ENCODE assay signal across 25 mouse cellular contexts in genomic region chr11:5495906-5496305, GRCm38 (mm10). TPM values are rescaled to one million over a fixed set of nuclear protein-coding genes. Genes with fewer than 3 reads are reported as not detected.
DNase-seq lines count a peak whose midpoint lies in the region; ATAC-seq and TF ChIP-seq lines count a peak whose summit lies in the region.
"Had no signal": no experiment of that assay in that cellular context is flagged by ENCODE, and none has a peak within 500 bp of the region (broad histone marks: within the 10 kb centered on the region; RNA-seq: fewer than 3 reads in every experiment).

No protein-coding gene starts in this region.

- in situ Hi-C loops in ES-E14 (cut with MboI; ENCODE audit: low sequenced_read_pairs in 2 of 2, unreplicated experiment in 2 of 2): no loop called here

- H3K36me3 ChIP-seq in midbrain, embryonic 11.5 days (ENCODE audit: control insufficient read depth, insufficient read depth, low read length): no peaks in the 10 kb centered on the region
- H3K36me3 ChIP-seq in midbrain, embryonic 14.5 days (ENCODE audit: control insufficient read depth, insufficient read depth, low read length): no peaks in the 10 kb centered on the region
- no peaks in the 10 kb centered on the region for H3K36me3 ChIP-seq in ES-Bruce4 (ENCODE audit: control insufficient read depth, insufficient read depth, low read length, poor library complexity, severe bottlenecking)
- no peaks in the 10 kb centered on the region for H3K36me3 ChIP-seq in ES-E14 (ENCODE audit: control insufficient read depth, insufficient read depth, low read length, poor library complexity, severe bottlenecking)
- H3K36me3 ChIP-seq in forebrain, embryonic 13.5 days (ENCODE audit: poor library complexity, severe bottlenecking): no peaks in the 10 kb centered on the region
- H3K36me3 ChIP-seq in hindbrain, embryonic 13.5 days: no peaks in the 10 kb centered on the region
- H3K36me3 ChIP-seq: embryonic facial prominence, embryonic 13.5 days; embryonic facial prominence, embryonic 15.5 days; forebrain, embryonic 10.5 days; forebrain, embryonic 12.5 days; forebrain, embryonic 15.5 days had no signal

- TF ChIP-seq EP300 in ES-Bruce4 (IDR thresholded peaks at IDR 0.05; ENCODE audit: insufficient read depth, low read depth, low read length): 0 out of 2 replicates have a peak, but pooled peaks have one; percentile 11

- H3K27me3 ChIP-seq in midbrain, embryonic 11.5 days (ENCODE audit: control insufficient read depth, insufficient read depth, low read length): no peaks in the 10 kb centered on the region
- no peaks in the 10 kb centered on the region for H3K27me3 ChIP-seq in midbrain, embryonic 14.5 days (ENCODE audit: control insufficient read depth, insufficient read depth, low read length)
- no peaks in the 10 kb centered on the region for H3K27me3 ChIP-seq in ES-Bruce4 (ENCODE audit: control insufficient read depth, insufficient read depth, low read length, poor library complexity, severe bottlenecking)
- no peaks in the 10 kb centered on the region for H3K27me3 ChIP-seq in forebrain, embryonic 13.5 days
- H3K27me3 ChIP-seq in hindbrain, embryonic 13.5 days: no peaks in the 10 kb centered on the region
- H3K27me3 ChIP-seq: embryonic facial prominence, embryonic 13.5 days; embryonic facial prominence, embryonic 15.5 days; forebrain, embryonic 12.5 days; forebrain, embryonic 15.5 days had no signal

- H3K27ac ChIP-seq in midbrain, embryonic 11.5 days (ENCODE audit: low read depth, low read length): no peak overlapping the region
- no peak overlapping the region for H3K27ac ChIP-seq in midbrain, embryonic 14.5 days (replicated peaks; ENCODE audit: low read depth, low read length)
- H3K27ac ChIP-seq in ES-Bruce4 (ENCODE audit: insufficient read depth, low read length): peak overlapping the region; percentile 81
- peak overlapping the region; percentile 96 for H3K27ac ChIP-seq in ES-E14 (ENCODE audit: insufficient read depth, low read depth, low read length, poor library complexity, severe bottlenecking)
- no peak overlapping the region for H3K27ac ChIP-seq in forebrain, embryonic 13.5 days
- H3K27ac ChIP-seq in hindbrain, embryonic 13.5 days: no peak overlapping the region
- H3K27ac ChIP-seq: embryonic facial prominence, embryonic 13.5 days; embryonic facial prominence, embryonic 15.5 days; forebrain, embryonic 12.5 days; forebrain, embryonic 15.5 days had no signal

- no peaks in the 10 kb centered on the region for H3K9me3 ChIP-seq in midbrain, embryonic 11.5 days (ENCODE audit: control insufficient read depth, low read length)
- no peaks in the 10 kb centered on the region for H3K9me3 ChIP-seq in midbrain, embryonic 14.5 days (ENCODE audit: control insufficient read depth, low read length)
- H3K9me3 ChIP-seq in ES-Bruce4 (replicated peaks; ENCODE audit: control insufficient read depth, insufficient read depth, low read length, poor library complexity, severe bottlenecking) (no peaks in the 10 kb centered on the region), ES-E14 (ENCODE audit: control insufficient read depth, insufficient read depth, low read depth, low read length) (no peaks in the 10 kb centered on the region)
- no peaks in the 10 kb centered on the region for H3K9me3 ChIP-seq in forebrain, embryonic 13.5 days (replicated peaks)
- no peaks in the 10 kb centered on the region for H3K9me3 ChIP-seq in hindbrain, embryonic 13.5 days
- H3K9me3 ChIP-seq: embryonic facial prominence, embryonic 13.5 days; embryonic facial prominence, embryonic 15.5 days; forebrain, embryonic 10.5 days; forebrain, embryonic 12.5 days; forebrain, embryonic 15.5 days had no signal

- no peak overlapping the region for H3K4me2 ChIP-seq in midbrain, embryonic 11.5 days
- H3K4me2 ChIP-seq in midbrain, embryonic 14.5 days (ENCODE audit: low read length): no peak overlapping the region
- H3K4me2 ChIP-seq in forebrain, embryonic 13.5 days: no peak overlapping the region
- H3K4me2 ChIP-seq in hindbrain, embryonic 13.5 days: no peak overlapping the region
- H3K4me2 ChIP-seq: embryonic facial prominence, embryonic 13.5 days; embryonic facial prominence, embryonic 15.5 days; forebrain, embryonic 12.5 days; forebrain, embryonic 15.5 days had no signal

- peaks cover 3% of the 10 kb centered on the region; the same call in 1 of the 2 replicates for H3K4me1 ChIP-seq in midbrain, embryonic 11.5 days (ENCODE audit: control insufficient read depth, insufficient read depth, low read length)
- H3K4me1 ChIP-seq in midbrain, embryonic 14.5 days (ENCODE audit: control insufficient read depth, insufficient read depth, low read length): no peaks in the 10 kb centered on the region
- H3K4me1 ChIP-seq in ES-Bruce4 (ENCODE audit: control insufficient read depth, insufficient read depth, low read length) (peaks cover 5% of the 10 kb centered on the region), ES-E14 (ENCODE audit: control insufficient read depth in 2 of 2, insufficient read depth in 2 of 2, low read length in 2 of 2, poor library complexity in 1 of 2) (peaks cover 7 to 23% of the 10 kb centered on the region in 2 experiments; a peak in 3 of 4 replicates)
- H3K4me1 ChIP-seq in forebrain, embryonic 13.5 days: no peaks in the 10 kb centered on the region
- H3K4me1 ChIP-seq in hindbrain, embryonic 13.5 days (replicated peaks): no peaks in the 10 kb centered on the region
- H3K4me1 ChIP-seq: embryonic facial prominence, embryonic 13.5 days; forebrain, embryonic 12.5 days; forebrain, embryonic 15.5 days had no signal

- no peak for TF ChIP-seq CTCF in ES-Bruce4 (IDR thresholded peaks at IDR 0.05; ENCODE audit: low read depth, low read length)

- 82% methylated on average over 5 of the region's 5 CpGs for WGBS in midbrain, embryonic 11.5 days
- 85% methylated on average over 5 of the region's 5 CpGs for WGBS in midbrain, embryonic 14.5 days
- WGBS in forebrain, embryonic 13.5 days: 85% methylated on average over 5 of the region's 5 CpGs
- WGBS in hindbrain, embryonic 13.5 days: 81% methylated on average over 5 of the region's 5 CpGs

- TF ChIP-seq POLR2A in ES-Bruce4 (IDR thresholded peaks at IDR 0.05; ENCODE audit: insufficient read depth, low read length): no peak

- H3K4me3 ChIP-seq in midbrain, embryonic 11.5 days (ENCODE audit: low read depth, low read length): no peak overlapping the region
- no peak overlapping the region for H3K4me3 ChIP-seq in midbrain, embryonic 14.5 days (replicated peaks; ENCODE audit: low read depth, low read length)
- peak overlapping the region; percentile 25 for H3K4me3 ChIP-seq in ES-Bruce4 (ENCODE audit: low read depth, low read length)
- no peak overlapping the region for H3K4me3 ChIP-seq in ES-E14 (ENCODE audit: insufficient read depth in 1 of 2, low read depth in 1 of 2, low read length in 2 of 2, poor library complexity in 1 of 2, severe bottlenecking in 1 of 2)
- no peak overlapping the region for H3K4me3 ChIP-seq in forebrain, embryonic 13.5 days
- H3K4me3 ChIP-seq in hindbrain, embryonic 13.5 days: no peak overlapping the region
- H3K4me3 ChIP-seq: embryonic facial prominence, embryonic 13.5 days; embryonic facial prominence, embryonic 15.5 days; erythroblast, embryonic 14.5 days; forebrain, embryonic 10.5 days; forebrain, embryonic 12.5 days; forebrain, embryonic 15.5 days had no signal

- no peak for ATAC-seq in midbrain, embryonic 11.5 days (ENCODE audit: low FRiP score)
- ATAC-seq in midbrain, embryonic 14.5 days (ENCODE audit: low FRiP score, low TSS enrichment): no peak
- ATAC-seq in forebrain, embryonic 13.5 days: no peak
- no peak for ATAC-seq in hindbrain, embryonic 13.5 days (ENCODE audit: low FRiP score)
- ATAC-seq: forebrain, embryonic 15.5 days; forebrain, postnatal 0 days had no signal

- peak; percentile 8 for DNase-seq in midbrain, embryonic 11.5 days (ENCODE audit: low spot score, missing footprints)
- DNase-seq in midbrain, embryonic 14.5 days: no peak
- DNase-seq in ES-E14 (ENCODE audit: low read depth, low spot score) (no peak), ZHBTc4 (ENCODE audit: low read depth, low spot score) (peak; percentile 91)
- DNase-seq in layer of hippocampus, postnatal 14 days (ENCODE audit: low spot score in 2 of 2): no peak
- DNase-seq: adrenal gland, adult 2 months; adrenal gland, postnatal 10 days; adrenal gland, postnatal 25 days; cerebellum, adult 11 months; cerebellum, adult 18-20 months; cerebellum, adult 8-10 months; cerebellum, adult 9-11 months; cerebellum, postnatal 14 days; cerebellum, postnatal 36 days; embryo, embryonic 11 days; forebrain, postnatal 0 days had no signal

- H3K9ac ChIP-seq in midbrain, embryonic 11.5 days (ENCODE audit: low read length): no peak overlapping the region
- no peak overlapping the region for H3K9ac ChIP-seq in midbrain, embryonic 14.5 days (replicated peaks; ENCODE audit: low read length)
- H3K9ac ChIP-seq in ES-Bruce4 (ENCODE audit: low read depth, poor library complexity, severe bottlenecking) (peak overlapping the region; percentile 26; the same call in 1 of the 2 replicates), ES-E14 (ENCODE audit: insufficient read depth, low read depth, low read length, poor library complexity, severe bottlenecking) (no peak overlapping the region)
- no peak overlapping the region for H3K9ac ChIP-seq in forebrain, embryonic 13.5 days
- no peak overlapping the region for H3K9ac ChIP-seq in hindbrain, embryonic 13.5 days
- H3K9ac ChIP-seq: embryonic facial prominence, embryonic 13.5 days; embryonic facial prominence, embryonic 15.5 days; forebrain, embryonic 12.5 days; forebrain, embryonic 15.5 days; forebrain, postnatal 0 days had no signal

RNA-seq across cellular contexts. Expression of gene Xbp1, which starts 24.6 kb away (rescaled TPM):
- 126 and 133 TPM in 2 replicates for polyA plus RNA-seq in midbrain, embryonic 11.5 days (2014; fragmentation: Nextera tagmentation; extraction: Ambion mirVana)
- 130 and 138 TPM in 2 replicates for polyA plus RNA-seq in midbrain, embryonic 14.5 days (2014; fragmentation: Nextera tagmentation; extraction: Ambion mirVana)
- polyA plus RNA-seq in ES-Bruce4 (2011; ENCODE audit: insufficient read depth, insufficient read length, low read depth, missing spikeins): 44.0 and 46.7 TPM in 2 replicates
- total RNA-seq in ES-E14 (2012; rRNA removed): 143 and 195 TPM in 2 replicates
- polyA plus RNA-seq in forebrain, embryonic 13.5 days (2015; fragmentation: Nextera tagmentation; extraction: Ambion mirVana): 90.6 and 95.2 TPM in 2 replicates
- total RNA-seq in layer of hippocampus, postnatal 14 days (2021): 10 to 100 TPM; 72.9 to 88.1 TPM
- polyA plus RNA-seq in hindbrain, embryonic 13.5 days (2015; fragmentation: Nextera tagmentation; extraction: Ambion mirVana): 109 and 122 TPM in 2 replicates

RNA-seq across cellular contexts. Expression of gene Ccdc117, which starts 46.1 kb away (rescaled TPM):
- polyA plus RNA-seq in midbrain, embryonic 11.5 days (2014; fragmentation: Nextera tagmentation; extraction: Ambion mirVana): 26.2 and 27.4 TPM in 2 replicates
- 9.2 and 14.8 TPM in 2 replicates for polyA plus RNA-seq in midbrain, embryonic 14.5 days (2014; fragmentation: Nextera tagmentation; extraction: Ambion mirVana)
- polyA plus RNA-seq in ES-Bruce4 (2011; ENCODE audit: insufficient read depth, insufficient read length, low read depth, missing spikeins): 45.4 and 52.0 TPM in 2 replicates
- total RNA-seq in ES-E14 (2012; rRNA removed): 24.2 and 27.4 TPM in 2 replicates
- 15.1 and 15.4 TPM in 2 replicates for polyA plus RNA-seq in forebrain, embryonic 13.5 days (2015; fragmentation: Nextera tagmentation; extraction: Ambion mirVana)
- 10 to 100 TPM in 1 of 2 experiments, 1 to 10 TPM in 1; 8.8 to 12.1 TPM for total RNA-seq in layer of hippocampus, postnatal 14 days (2021)
- 12.3 and 12.4 TPM in 2 replicates for polyA plus RNA-seq in hindbrain, embryonic 13.5 days (2015; fragmentation: Nextera tagmentation; extraction: Ambion mirVana)

RNA-seq across cellular contexts. Expression of gene Znrf3, which starts 51.3 kb away (rescaled TPM):
- polyA plus RNA-seq in midbrain, embryonic 11.5 days (2014; fragmentation: Nextera tagmentation; extraction: Ambion mirVana): 10.4 and 10.8 TPM in 2 replicates
- 7.2 and 7.8 TPM in 2 replicates for polyA plus RNA-seq in midbrain, embryonic 14.5 days (2014; fragmentation: Nextera tagmentation; extraction: Ambion mirVana)
- polyA plus RNA-seq in ES-Bruce4 (2011; ENCODE audit: insufficient read depth, insufficient read length, low read depth, missing spikeins): 13.5 and 15.8 TPM in 2 replicates
- 15.4 and 19.1 TPM in 2 replicates for total RNA-seq in ES-E14 (2012; rRNA removed)
- polyA plus RNA-seq in forebrain, embryonic 13.5 days (2015; fragmentation: Nextera tagmentation; extraction: Ambion mirVana): 9.2 and 10.8 TPM in 2 replicates
- 10 to 100 TPM; 19.9 to 22.3 TPM for total RNA-seq in layer of hippocampus, postnatal 14 days (2021)
- polyA plus RNA-seq in hindbrain, embryonic 13.5 days (2015; fragmentation: Nextera tagmentation; extraction: Ambion mirVana): 6.7 and 7.1 TPM in 2 replicates

Comparison
In these comparisons a context has a peak if more than half of its experiments do, and no peak if none do; other contexts are left out.
1. DNase-seq: peak in midbrain, embryonic 11.5 days (single experiment) and ZHBTc4 (single experiment); none in midbrain, embryonic 14.5 days (single experiment), ES-E14 (single experiment) and layer of hippocampus, postnatal 14 days (0 of 2).
2. H3K27ac ChIP-seq: peak in ES-Bruce4 (single experiment) and ES-E14 (single experiment); none in midbrain, embryonic 11.5 days (single experiment), midbrain, embryonic 14.5 days (single experiment), forebrain, embryonic 13.5 days (single experiment) and hindbrain, embryonic 13.5 days (single experiment).